Mouse (Mus musculus) heart, embryonic 16.5 days (tissue): Measurements from ENCODE around the gene Cachd1. TPM values are rescaled to one million over a fixed set of nuclear protein-coding genes. Genes with fewer than 3 reads are reported as not detected.

ENCODE experiments used
- ATAC-seq: fragments of 200-750 bp; cut with Nextera tagmentation; replicated peaks from 2 replicates; pipeline ENCODE4 v1.8.0; 2017; ENCODE audit warnings: moderate number of reproducible peaks; ENCODE audit not compliant: insufficient read depth, low FRiP score; ENCODE audit errors: extremely low read depth
- H3K27ac ChIP-seq: fragments of 300-500 bp; sonication (generic); 2 replicates; pipeline ENCODE4 v1.5.1; 2014; ENCODE audit warnings: mild to moderate bottlenecking, low read length, control low read depth, moderate library complexity
- H3K27me3 ChIP-seq: fragments of 300-500 bp; sonication (generic); 2 replicates; pipeline ENCODE4 v1.6.1; 2014; ENCODE audit warnings: low read length, mixed read lengths; ENCODE audit not compliant: control insufficient read depth, insufficient read depth
- H3K36me3 ChIP-seq: fragments of 300-500 bp; sonication (generic); 2 replicates; pipeline ENCODE4 v1.6.1; 2014; ENCODE audit not compliant: control insufficient read depth, insufficient read depth
- H3K4me1 ChIP-seq: fragments of 300-500 bp; sonication (generic); 2 replicates; pipeline ENCODE4 v1.6.1; 2014; ENCODE audit warnings: low read length, mixed read lengths; ENCODE audit not compliant: control insufficient read depth, insufficient read depth
- H3K4me2 ChIP-seq: fragments of 300-500 bp; sonication (generic); 2 replicates; pipeline ENCODE4 v1.6.1; 2014; ENCODE audit warnings: low read depth, mild to moderate bottlenecking, control low read depth, low read length
- H3K4me3 ChIP-seq: fragments of 300-500 bp; sonication (generic); 2 replicates; pipeline ENCODE4 v1.5.1; 2014; ENCODE audit warnings: mild to moderate bottlenecking, control low read depth, low read length
- H3K9ac ChIP-seq: fragments of 300-500 bp; sonication (generic); 2 replicates; pipeline ENCODE4 v1.6.1; 2014; ENCODE audit warnings: low read length, control low read depth
- H3K9me3 ChIP-seq: fragments of 300-500 bp; sonication (generic); replicated peaks from 2 replicates; pipeline ENCODE4 v1.6.1; 2016; ENCODE audit warnings: low read length; ENCODE audit not compliant: control insufficient read depth
- WGBS: fragments of 180-500 bp; shearing (Covaris S2); extraction: QIAGEN DNeasy Blood & Tissue Kit; methylation state at CpG from one replicate; pipeline ENCODE4 v1.1.7; 2014; 5-methylcytosine and 5-hydroxymethylcytosine counted together
- polyA plus RNA-seq: library from polyadenylated mRNA; unstranded; fragments of >200 nt; fragmentation: Nextera tagmentation; extraction: Ambion mirVana; gene quantifications from 2 replicates; pipeline ENCODE4 v1.2.1, GENCODE M21; 2015

Cachd1 gene
- polyA plus RNA-seq, 1 experiment from 2014 or later = 4.6 TPM

- no peaks in the 10 kb centered on the region for H3K4me1 ChIP-seq
- H3K9me3 ChIP-seq = no peaks in the 10 kb centered on the region
- WGBS = 86% methylated on average over 16 of the region's 16 CpGs
- peaks cover 27% of the 10 kb centered on the region for H3K36me3 ChIP-seq
- H3K9ac ChIP-seq = no peak overlapping the region
- no peak for ATAC-seq
- H3K27ac ChIP-seq = no peak overlapping the region
- H3K4me3 ChIP-seq = no peak overlapping the region
- H3K27me3 ChIP-seq = no peaks in the 10 kb centered on the region
- no peak overlapping the region for H3K4me2 ChIP-seq
Observed at GRCm38 (mm10) chr4:100973641-100974454, 197.4 kb downstream of the Cachd1 start.

DNA sequence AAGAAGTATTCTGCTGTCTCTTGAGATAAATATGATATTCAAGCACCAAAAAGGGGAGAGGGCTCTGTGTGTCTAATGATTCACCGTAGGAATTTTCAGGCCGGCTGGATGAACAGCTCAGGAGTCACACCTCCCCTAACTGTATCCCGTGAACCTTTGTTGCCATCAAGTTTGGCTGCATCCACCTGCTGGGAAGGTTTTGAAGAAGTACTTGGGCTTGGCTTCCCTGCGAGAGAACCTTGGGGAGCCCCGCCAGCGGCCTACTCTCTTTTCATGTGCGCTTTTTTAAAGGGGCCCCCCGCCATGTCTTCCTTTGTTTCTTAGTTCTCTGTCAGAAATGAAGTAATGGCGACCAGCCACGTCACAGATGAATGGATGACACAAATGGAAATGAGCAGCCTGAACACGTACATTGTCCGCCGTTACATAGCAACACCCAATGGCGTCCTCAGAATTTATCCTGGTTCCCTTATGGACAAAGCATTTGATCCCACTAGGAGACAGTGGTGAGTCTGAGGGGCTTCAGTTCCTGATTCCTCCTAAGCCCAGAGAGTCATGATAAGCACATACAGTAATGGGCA is 198.1 kb downstream of the Cachd1 start:
- Histone ChIP-seq H3K36me3 (peaks cover 27% of the 10 kb centered on the region), H3K4me2 (no peak overlapping the region), H3K4me3 (no peak overlapping the region), H3K27ac (no peak overlapping the region), H3K27me3 (no peaks in the 10 kb centered on the region), H3K9ac (no peak overlapping the region), H3K9me3 (no peaks in the 10 kb centered on the region), H3K4me1 (no peaks in the 10 kb centered on the region)
- WGBS = 92% methylated on average over 14 of the region's 14 CpGs
- no peak for ATAC-seq

- Histone ChIP-seq H3K36me3 (peaks cover 19% of the 10 kb centered on the region), H3K4me1 (peaks cover 3% of the 10 kb centered on the region), H3K27me3 (no peaks in the 10 kb centered on the region), H3K9me3 (no peaks in the 10 kb centered on the region), H3K9ac (no peak overlapping the region), H3K4me2 (no peak overlapping the region), H3K4me3 (no peak overlapping the region), H3K27ac (no peak overlapping the region)
- no peak for ATAC-seq
- WGBS = 87% methylated on average over 7 of the region's 7 CpGs
Observed at GRCm38 (mm10) chr4:100977522-100977921, 201.0 kb downstream of the Cachd1 start.

GRCm38 (mm10) chr4:100987187-100987586 is 210.7 kb downstream of the Cachd1 start:
- no peak overlapping the region for H3K9ac ChIP-seq
- H3K9me3 ChIP-seq = no peaks in the 10 kb centered on the region
- no peaks in the 10 kb centered on the region for H3K27me3 ChIP-seq
- H3K4me1 ChIP-seq = peaks cover under 1% of the 10 kb centered on the region; the same call in 1 of the 2 replicates
- H3K27ac ChIP-seq = no peak overlapping the region
- H3K4me3 ChIP-seq = no peak overlapping the region
- H3K4me2 ChIP-seq = no peak overlapping the region
- peaks cover 22% of the 10 kb centered on the region for H3K36me3 ChIP-seq
- WGBS = 86% methylated on average over 1 of the region's 1 CpGs
- ATAC-seq = no peak

DNA sequence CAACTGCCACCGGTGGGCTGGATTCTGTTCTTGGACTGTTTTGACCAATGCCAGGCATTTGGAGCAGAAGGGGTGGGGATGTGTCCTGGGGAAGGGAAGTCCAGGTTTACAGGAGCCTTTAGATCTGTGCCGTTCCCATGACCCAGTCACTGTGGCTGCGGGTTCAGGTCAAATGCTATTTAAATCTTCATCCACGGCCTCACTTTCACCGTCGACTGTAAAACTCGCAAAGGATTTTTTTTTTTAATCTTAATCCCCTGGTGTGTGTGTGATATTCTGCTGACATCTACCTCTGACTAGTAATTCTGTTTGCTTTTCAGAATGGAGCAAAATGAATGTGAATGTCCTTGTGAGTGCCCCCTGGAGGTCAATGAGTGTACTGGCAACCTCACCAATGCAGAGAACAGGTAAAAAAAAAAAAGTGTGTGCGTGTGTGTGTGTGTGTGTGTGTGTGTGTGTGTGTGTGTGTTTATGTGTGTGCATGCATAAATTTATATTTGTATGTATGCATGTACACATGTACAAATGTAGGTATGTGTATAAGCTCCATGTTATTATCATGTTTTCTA is 211.8 kb downstream of the Cachd1 start:
- Histone ChIP-seq H3K4me2 (no peak overlapping the region), H3K4me1 (no peaks in the 10 kb centered on the region), H3K4me3 (no peak overlapping the region), H3K27ac (no peak overlapping the region), H3K9me3 (no peaks in the 10 kb centered on the region), H3K36me3 (peaks cover 22% of the 10 kb centered on the region), H3K27me3 (no peaks in the 10 kb centered on the region), H3K9ac (no peak overlapping the region)
- ATAC-seq = no peak
- WGBS = 68% methylated on average over 8 of the region's 8 CpGs

DNA sequence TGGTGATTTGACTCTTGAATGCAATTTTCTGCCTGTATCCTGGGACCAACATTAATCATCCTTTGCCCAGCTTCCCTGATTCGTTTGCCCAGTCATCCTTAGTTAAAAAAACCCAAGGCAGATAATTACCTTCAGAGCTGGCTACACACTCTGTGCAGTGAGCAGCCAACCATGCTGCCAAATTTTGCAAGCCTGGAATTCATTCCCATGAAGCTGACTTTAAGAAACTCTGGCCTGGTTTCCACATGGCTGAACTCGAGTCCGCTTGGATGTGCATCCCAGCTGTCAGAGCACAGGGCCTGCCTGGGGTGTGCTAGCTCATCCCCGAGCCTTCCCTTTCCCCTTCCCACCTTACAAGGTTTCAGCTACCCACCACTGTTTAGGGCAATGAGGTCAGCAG is 214.5 kb downstream of the Cachd1 start:
- peaks cover 24% of the 10 kb centered on the region for H3K36me3 ChIP-seq
- ATAC-seq = no peak
- 70% methylated on average over 4 of the region's 4 CpGs for WGBS

GRCm38 (mm10) chr4:100992086-100992485 is 215.6 kb downstream of the Cachd1 start:
- no peaks in the 10 kb centered on the region for H3K27me3 ChIP-seq
- H3K36me3 ChIP-seq = peaks cover 23% of the 10 kb centered on the region
- no peak overlapping the region for H3K27ac ChIP-seq
- ATAC-seq = no peak
- H3K9ac ChIP-seq = no peak overlapping the region
- H3K4me2 ChIP-seq = no peak overlapping the region
- H3K4me1 ChIP-seq = no peaks in the 10 kb centered on the region
- 80% methylated on average over 6 of the region's 6 CpGs for WGBS
- H3K9me3 ChIP-seq = no peaks in the 10 kb centered on the region
- no peak overlapping the region for H3K4me3 ChIP-seq

More for the DNA sequence above, 214.5 kb downstream of the Cachd1 start:
- Histone ChIP-seq H3K27me3 (no peaks in the 10 kb centered on the region), H3K4me3 (no peak overlapping the region), H3K9ac (no peak overlapping the region), H3K27ac (no peak overlapping the region), H3K9me3 (no peaks in the 10 kb centered on the region), H3K4me2 (no peak overlapping the region), H3K4me1 (no peaks in the 10 kb centered on the region)

DNA sequence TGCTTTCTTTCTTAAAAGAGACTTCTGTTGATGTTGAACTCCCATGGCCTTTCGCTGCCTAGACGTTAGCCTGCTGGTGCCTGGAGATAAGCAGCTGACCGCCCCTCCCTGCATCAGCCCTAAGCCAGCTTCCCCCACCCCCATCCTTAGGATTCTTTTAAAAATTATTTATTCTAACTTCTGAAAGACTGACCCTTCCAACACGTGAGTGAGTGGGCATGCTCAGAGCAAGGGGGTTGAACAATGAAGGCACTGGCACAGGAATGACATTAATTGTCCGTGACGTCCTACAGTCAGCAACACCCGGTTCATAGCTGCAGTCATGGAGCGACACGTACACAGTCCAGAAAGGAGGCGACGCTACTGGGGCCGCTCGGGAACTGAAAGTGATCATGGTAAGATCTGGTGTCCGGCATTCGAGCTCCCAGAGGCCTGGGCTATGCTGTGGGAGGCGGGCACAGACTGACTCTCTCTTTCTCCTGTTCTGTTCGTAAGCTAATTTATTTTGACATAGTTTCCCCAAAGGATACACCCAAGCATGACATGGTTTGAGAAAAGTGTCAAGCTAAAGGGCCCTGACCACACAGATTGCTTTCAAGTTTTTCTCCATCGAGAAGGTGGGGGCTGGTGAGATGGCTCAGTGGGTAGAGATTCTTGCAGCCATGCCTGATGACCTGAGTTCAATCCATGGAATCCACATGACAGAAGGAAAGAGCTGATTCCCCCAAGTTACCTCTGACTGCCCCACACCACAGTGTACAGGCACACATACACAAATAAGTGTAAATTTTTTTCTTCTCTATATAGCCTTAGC is 218.2 kb downstream of the Cachd1 start:
- Histone ChIP-seq H3K9me3 (no peaks in the 10 kb centered on the region), H3K9ac (no peak overlapping the region), H3K36me3 (peaks cover 20% of the 10 kb centered on the region), H3K4me1 (no peaks in the 10 kb centered on the region), H3K27ac (no peak overlapping the region), H3K27me3 (no peaks in the 10 kb centered on the region), H3K4me3 (no peak overlapping the region), H3K4me2 (peak overlapping the region; percentile 5)
- peak; percentile 49; the same call in 1 of the 2 replicates for ATAC-seq
- WGBS = 53% methylated on average over 18 of the region's 18 CpGs
